In genomic region chr9:110244889-110245589, GRCm38 (mm10) we compare ENCODE assay signal across 8 mouse cellular contexts. TPM values are rescaled to one million over a fixed set of nuclear protein-coding genes. Genes with fewer than 3 reads are reported as not detected.
A peak's percentile ranks its signal among the peaks of the same experiment; 100 is the strongest.
DNase-seq lines count a peak whose midpoint lies in the region; ATAC-seq and TF ChIP-seq lines count a peak whose summit lies in the region.

No protein-coding gene starts in this region.

- peaks cover 38% of the 10 kb centered on the region for H3K4me1 ChIP-seq in forebrain, embryonic 15.5 days
- H3K4me1 ChIP-seq in hindbrain, postnatal 0 days (ENCODE audit: insufficient read depth, low read length), result peaks cover 16% of the 10 kb centered on the region

- H3K9ac ChIP-seq in forebrain, embryonic 15.5 days (replicated peaks), result peak overlapping the region; percentile 65
- peak overlapping the region; percentile 87 for H3K9ac ChIP-seq in hindbrain, postnatal 0 days (replicated peaks; ENCODE audit: low read length)

- H3K27me3 ChIP-seq in forebrain, embryonic 15.5 days, result no peaks in the 10 kb centered on the region
- H3K27me3 ChIP-seq in hindbrain, postnatal 0 days (ENCODE audit: insufficient read depth, low read length), result no peaks in the 10 kb centered on the region

- ATAC-seq in cerebellum, adult (ENCODE audit: insufficient number of reproducible peaks, low FRiP score, low TSS enrichment), result peak; percentile 33
- peak; percentile 64 for ATAC-seq in forebrain, embryonic 15.5 days (replicated peaks)
- ATAC-seq in hindbrain, postnatal 0 days, result peak; percentile 55

- peak; percentile 37 for DNase-seq in kidney, adult 18-20 months
- no peak for DNase-seq in kidney, adult 11 months
- peak; percentile 84 for DNase-seq in hindbrain, postnatal 0 days (ENCODE audit: low spot score)
- DNase-seq in left cerebral cortex, postnatal 4 days, result peak; percentile 64
- peak; percentile 19 for DNase-seq in naive thymus-derived CD4-positive, alpha-beta T cell, adult 2 months (ENCODE audit: low read depth)
- DNase-seq in testis, postnatal 14 days (ENCODE audit: low spot score), result peak; percentile 56

- peak overlapping the region; percentile 88 for H3K27ac ChIP-seq in forebrain, embryonic 15.5 days (replicated peaks)
- peak overlapping the region; percentile 96 for H3K27ac ChIP-seq in hindbrain, postnatal 0 days

- H3K4me2 ChIP-seq in forebrain, embryonic 15.5 days (replicated peaks), result peak overlapping the region; percentile 95
- peak overlapping the region; percentile 96 for H3K4me2 ChIP-seq in hindbrain, postnatal 0 days (ENCODE audit: low read depth, low read length)

- H3K36me3 ChIP-seq in forebrain, embryonic 15.5 days, result peaks cover 10% of the 10 kb centered on the region; the same call in 1 of the 2 replicates
- 0 out of 2 replicates have a peak, but pooled peaks cover 4% of the 10 kb centered on the region for H3K36me3 ChIP-seq in hindbrain, postnatal 0 days (ENCODE audit: insufficient read depth, low read length)

- no peak for TF ChIP-seq CTCF in hindbrain, postnatal 0 days (IDR thresholded peaks at IDR 0.05; ENCODE audit: low read depth)

- 1% methylated on average over 77 of the region's 93 CpGs for WGBS in forebrain, embryonic 15.5 days
- WGBS in hindbrain, postnatal 0 days, result under 1% methylated on average over 84 of the region's 93 CpGs

- no peaks in the 10 kb centered on the region for H3K9me3 ChIP-seq in forebrain, embryonic 15.5 days
- no peaks in the 10 kb centered on the region for H3K9me3 ChIP-seq in hindbrain, postnatal 0 days (ENCODE audit: low read length)

- intact Hi-C loops in left cerebral cortex, postnatal 4 days (cut with DNase I), result loop anchor here (5.0 kb wide), 1 partner anchor 42 kb away; no protein-coding TSS in a partner anchor

- H3K4me3 ChIP-seq in forebrain, embryonic 15.5 days, result peak overlapping the region; percentile 62
- peak overlapping the region; percentile 72 for H3K4me3 ChIP-seq in hindbrain, postnatal 0 days (ENCODE audit: low read length)

RNA-seq across cellular contexts. Expression of gene Cspg5, which starts 1.5 kb away (rescaled TPM):
- 84.5 and 90.8 TPM in 2 replicates for polyA plus RNA-seq in forebrain, embryonic 15.5 days (2015; fragmentation: Nextera tagmentation; extraction: Ambion mirVana)
- total RNA-seq in hindbrain, postnatal 0 days (2014; rRNA removed), result 412 and 470 TPM in 2 replicates
- 261 and 266 TPM in 2 replicates for polyA plus RNA-seq in hindbrain, postnatal 0 days (2015; fragmentation: Nextera tagmentation; extraction: Ambion mirVana)
- total RNA-seq in left cerebral cortex, postnatal 4 days (2021), result 100 to 1,000 TPM; 420 to 463 TPM

RNA-seq across cellular contexts. Expression of gene Elp6, which starts 59.9 kb away (rescaled TPM):
- polyA plus RNA-seq in forebrain, embryonic 15.5 days (2015; fragmentation: Nextera tagmentation; extraction: Ambion mirVana), result 34.9 and 36.4 TPM in 2 replicates
- 27.6 and 30.9 TPM in 2 replicates for total RNA-seq in hindbrain, postnatal 0 days (2014; rRNA removed)
- polyA plus RNA-seq in hindbrain, postnatal 0 days (2015; fragmentation: Nextera tagmentation; extraction: Ambion mirVana), result 30.0 and 31.1 TPM in 2 replicates
- total RNA-seq in left cerebral cortex, postnatal 4 days (2021), result 10 to 100 TPM; 12.5 to 19.3 TPM
